Mouse (Mus musculus) hindbrain, embryonic 10.5 days (tissue): Measurements from ENCODE around the gene Borcs5. TPM values are rescaled to one million over a fixed set of nuclear protein-coding genes. Genes with fewer than 3 reads are reported as not detected.
"Not testable (repeated sequence)": the region's sequence is repeated elsewhere in the genome, so short reads cannot be mapped to it uniquely, and the experiment has no call there.

Source experiments
- DNase-seq: peaks from one replicate; pipeline ENCODE4 v3.0.0-alpha.2; 2017; ENCODE audit warnings: low spot score
- H3K27ac ChIP-seq: fragments of 300-500 bp; sonication (generic); 2 replicates; pipeline ENCODE4 v1.5.1; 2016; ENCODE audit warnings: mild to moderate bottlenecking, moderate library complexity
- H3K27me3 ChIP-seq: fragments of 300-500 bp; sonication (generic); 2 replicates; pipeline ENCODE4 v1.6.1; 2016; ENCODE audit warnings: mild to moderate bottlenecking; ENCODE audit not compliant: poor library complexity, insufficient read depth, severe bottlenecking
- H3K36me3 ChIP-seq: fragments of 300-500 bp; sonication (generic); 2 replicates; pipeline ENCODE4 v1.6.1; 2016; ENCODE audit warnings: mild to moderate bottlenecking, moderate library complexity
- H3K4me1 ChIP-seq: fragments of 300-500 bp; sonication (generic); replicated peaks from 2 replicates; pipeline ENCODE4 v1.6.1; 2016; ENCODE audit warnings: mild to moderate bottlenecking
- H3K4me3 ChIP-seq: fragments of 300-500 bp; sonication (generic); 2 replicates; pipeline ENCODE4 v1.5.1; 2016; ENCODE audit warnings: mild to moderate bottlenecking, moderate library complexity
- H3K9me3 ChIP-seq: fragments of 300-500 bp; sonication (generic); 2 replicates; pipeline ENCODE4 v1.6.1; 2016; ENCODE audit warnings: mild to moderate bottlenecking, moderate library complexity
- WGBS: fragments of 180-500 bp; shearing (Covaris S2); methylation state at CpG from one replicate; pipeline ENCODE4 v1.1.7; 2016; 5-methylcytosine and 5-hydroxymethylcytosine counted together
- polyA plus RNA-seq: library from polyadenylated mRNA; unstranded; fragments of >200 nt; fragmentation: Nextera tagmentation; extraction: Ambion mirVana; gene quantifications from 2 replicates; pipeline ENCODE4 v1.2.1, GENCODE M21; 2016

Gene Borcs5
- polyA plus RNA-seq, 1 experiment from 2014 or later: 28.7 TPM

GRCm38 (mm10) chr6:134664573-134664972, 25.3 kb downstream of the Borcs5 start:
- Histone ChIP-seq H3K27me3 (no peaks in the 10 kb centered on the region), H3K9me3 (no peaks in the 10 kb centered on the region), H3K36me3 (no peaks in the 10 kb centered on the region), H3K4me3 (no peak overlapping the region), H3K27ac (no peak overlapping the region), H3K4me1 (no peaks in the 10 kb centered on the region)
- DNase-seq: no peak
- 87% methylated on average over 5 of the region's 5 CpGs for WGBS

DNA sequence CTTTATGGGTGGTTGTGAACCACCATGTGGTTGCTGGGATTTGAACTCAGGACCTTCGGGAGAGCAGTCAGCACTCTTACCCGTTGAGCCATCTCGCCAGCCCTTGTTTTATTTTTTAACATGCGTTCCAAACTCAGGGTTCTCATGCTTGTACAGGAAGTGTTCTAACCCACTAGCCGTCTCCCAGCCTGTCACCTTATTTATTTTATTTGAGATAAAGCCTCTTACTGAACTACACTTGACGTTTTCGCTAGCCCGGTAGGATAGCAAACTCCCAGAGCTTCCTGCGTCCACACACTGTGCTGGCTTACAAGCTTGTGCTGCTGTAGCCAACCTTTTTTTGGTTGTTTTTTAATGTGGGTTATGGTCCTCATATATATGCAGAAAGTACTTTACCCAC, 26.5 kb downstream of the Borcs5 start:
- H3K4me3 ChIP-seq: no peak overlapping the region
- no peaks in the 10 kb centered on the region for H3K36me3 ChIP-seq
- no peaks in the 10 kb centered on the region for H3K9me3 ChIP-seq
- no peaks in the 10 kb centered on the region for H3K27me3 ChIP-seq
- no peak overlapping the region for H3K27ac ChIP-seq
- H3K4me1 ChIP-seq: no peaks in the 10 kb centered on the region
- DNase-seq: no peak
- WGBS: 85% methylated on average over 9 of the region's 9 CpGs

DNA sequence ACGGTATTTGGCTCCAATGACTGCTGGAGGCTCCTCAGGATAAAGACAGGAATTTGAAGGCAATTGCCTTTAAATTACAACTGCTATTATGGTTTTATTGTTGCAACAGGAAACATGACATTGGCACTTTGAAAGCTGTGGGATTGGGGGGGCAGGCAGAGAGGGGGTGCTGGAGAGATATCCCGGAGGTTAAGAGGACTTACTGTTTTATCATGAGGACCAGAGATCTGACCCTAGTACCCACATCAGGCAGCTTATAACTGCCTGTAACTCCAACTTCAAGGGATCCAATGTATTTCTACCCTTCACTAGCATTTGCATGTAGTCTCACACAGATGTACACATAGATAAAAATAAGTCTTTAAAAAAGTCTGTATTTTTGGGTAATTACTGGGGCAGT, 29.2 kb downstream of the Borcs5 start:
- H3K4me3 ChIP-seq: no peak overlapping the region
- WGBS: 89% methylated on average over 2 of the region's 2 CpGs
- H3K36me3 ChIP-seq: no peaks in the 10 kb centered on the region
- no peak overlapping the region for H3K27ac ChIP-seq
- no peaks in the 10 kb centered on the region for H3K9me3 ChIP-seq
- H3K4me1 ChIP-seq: peaks cover 7% of the 10 kb centered on the region; the same call in 1 of the 2 replicates
- no peaks in the 10 kb centered on the region for H3K27me3 ChIP-seq
- no peak for DNase-seq

DNA sequence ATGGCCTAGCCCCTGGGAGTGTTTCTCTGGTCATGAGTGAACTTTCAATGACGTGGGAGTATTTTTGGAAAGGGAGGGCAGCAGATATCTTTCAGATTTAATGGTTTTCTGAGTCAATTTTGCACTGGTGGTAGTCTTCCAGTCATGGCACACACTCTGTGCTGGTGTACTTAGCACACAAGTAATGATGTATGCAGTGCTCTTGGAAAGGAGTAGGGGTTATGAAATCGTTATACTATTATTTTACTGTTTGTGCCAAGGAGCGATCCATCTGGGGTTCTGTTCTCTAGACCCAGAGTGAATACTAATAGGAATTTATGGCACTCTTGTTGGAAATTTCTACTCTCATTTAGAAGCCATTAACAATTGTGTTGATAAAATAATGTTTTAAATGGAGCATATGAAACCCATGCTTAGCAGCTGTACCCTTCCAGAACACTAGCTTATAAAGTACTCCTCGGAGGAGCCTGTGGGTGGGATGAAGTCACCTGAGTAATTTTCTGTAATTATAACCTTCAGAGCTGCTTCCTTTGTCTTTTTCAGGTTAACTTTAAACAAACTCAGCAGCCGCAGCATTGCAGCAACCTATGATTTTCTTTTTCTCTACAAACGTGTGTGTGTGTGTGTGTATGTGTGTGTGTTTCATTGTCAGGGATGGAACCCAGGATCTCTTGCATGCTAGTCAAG, 30.0 kb downstream of the Borcs5 start:
- Histone ChIP-seq H3K27me3 (no peaks in the 10 kb centered on the region), H3K4me3 (no peak overlapping the region), H3K4me1 (peaks cover 7% of the 10 kb centered on the region; the same call in 1 of the 2 replicates), H3K9me3 (no peaks in the 10 kb centered on the region), H3K36me3 (no peaks in the 10 kb centered on the region), H3K27ac (no peak overlapping the region)
- 88% methylated on average over 6 of the region's 6 CpGs for WGBS
- DNase-seq: no peak

GRCm38 (mm10) chr6:134670881-134671411, 31.6 kb downstream of the Borcs5 start:
- no peak for DNase-seq
- 74% methylated on average over 4 of the region's 4 CpGs for WGBS
- Histone ChIP-seq H3K4me3 (no peak overlapping the region), H3K36me3 (no peaks in the 10 kb centered on the region), H3K9me3 (no peaks in the 10 kb centered on the region), H3K27me3 (no peaks in the 10 kb centered on the region), H3K4me1 (peaks cover 7% of the 10 kb centered on the region; the same call in 1 of the 2 replicates), H3K27ac (no peak overlapping the region)

DNA sequence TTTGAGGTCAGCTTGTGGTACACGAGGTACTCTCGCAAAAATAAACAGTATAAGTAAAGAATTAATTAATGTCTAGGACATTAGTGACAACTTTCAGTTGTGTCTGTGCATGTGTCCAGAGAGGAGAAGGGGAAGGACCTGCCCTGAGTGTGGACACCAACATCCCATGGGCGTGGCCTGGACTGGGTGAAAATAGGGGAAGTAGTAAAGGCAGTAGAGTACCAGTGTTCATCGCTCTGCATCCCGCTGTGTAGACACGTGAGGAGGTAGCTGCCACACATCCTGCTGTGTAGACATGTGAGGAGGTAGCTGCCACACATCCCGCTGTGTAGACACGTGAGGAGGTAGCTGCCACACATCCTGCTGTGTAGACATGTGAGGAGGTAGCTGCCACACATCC, 34.4 kb downstream of the Borcs5 start:
- not testable (repeated sequence) for H3K4me3 ChIP-seq, DNase-seq, H3K27ac ChIP-seq, H3K27me3 ChIP-seq, H3K4me1 ChIP-seq, H3K36me3 ChIP-seq, H3K9me3 ChIP-seq
- 88% methylated on average over 8 of the region's 8 CpGs for WGBS

DNA sequence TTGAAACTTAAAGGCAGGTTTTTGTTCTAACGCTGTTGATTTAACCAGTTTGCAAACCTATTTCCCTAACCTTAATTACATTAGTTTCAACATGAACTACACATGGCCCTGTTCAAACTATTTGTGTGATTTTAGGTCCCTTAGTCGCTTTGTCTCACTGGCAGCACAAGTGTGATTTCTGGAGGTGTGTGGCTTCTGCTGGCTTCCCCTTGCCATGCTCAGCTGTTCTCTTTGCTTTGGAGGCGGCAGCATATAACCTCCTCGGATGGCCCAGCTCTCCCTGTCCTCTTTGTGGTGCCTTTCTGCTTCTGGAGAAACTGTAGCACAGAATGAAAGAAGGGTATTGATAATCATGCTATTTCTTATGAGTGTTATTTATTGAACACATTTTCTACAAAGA, 38.2 kb downstream of the Borcs5 start:
- no peaks in the 10 kb centered on the region for H3K9me3 ChIP-seq
- 91% methylated on average over 4 of the region's 4 CpGs for WGBS
- no peaks in the 10 kb centered on the region for H3K4me1 ChIP-seq
- H3K4me3 ChIP-seq: no peak overlapping the region
- H3K27ac ChIP-seq: no peak overlapping the region
- H3K36me3 ChIP-seq: no peaks in the 10 kb centered on the region
- no peaks in the 10 kb centered on the region for H3K27me3 ChIP-seq
- no peak for DNase-seq

GRCm38 (mm10) chr6:134678037-134678436, 38.7 kb downstream of the Borcs5 start:
- no peak for DNase-seq
- Histone ChIP-seq H3K27ac (no peak overlapping the region), H3K9me3 (no peaks in the 10 kb centered on the region), H3K36me3 (no peaks in the 10 kb centered on the region), H3K4me3 (no peak overlapping the region), H3K4me1 (no peaks in the 10 kb centered on the region), H3K27me3 (no peaks in the 10 kb centered on the region)
- WGBS: 90% methylated on average over 3 of the region's 3 CpGs

DNA sequence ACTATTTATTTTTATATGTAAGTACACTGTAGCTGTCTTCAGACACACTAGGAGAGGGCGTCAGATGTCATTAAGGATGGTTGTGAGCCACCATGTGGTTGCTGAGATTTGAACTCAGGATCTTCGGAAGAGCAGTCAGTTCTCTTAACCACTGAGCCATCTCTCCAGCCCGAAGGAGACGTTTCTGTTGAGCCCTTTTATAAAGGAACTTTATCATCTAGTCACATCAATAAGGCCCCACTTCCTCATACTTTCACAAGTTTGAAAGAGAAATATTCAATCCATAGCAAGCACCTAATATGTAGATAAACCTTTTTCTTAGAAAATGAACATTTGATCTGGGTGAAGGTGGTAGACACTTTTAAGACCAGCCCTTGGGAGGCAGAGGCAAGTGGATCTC, 40.0 kb downstream of the Borcs5 start:
- not testable (repeated sequence) for H3K4me3 ChIP-seq, H3K9me3 ChIP-seq, DNase-seq, H3K4me1 ChIP-seq, H3K27ac ChIP-seq, H3K27me3 ChIP-seq, H3K36me3 ChIP-seq
- 91% methylated on average over 4 of the region's 4 CpGs for WGBS

DNA sequence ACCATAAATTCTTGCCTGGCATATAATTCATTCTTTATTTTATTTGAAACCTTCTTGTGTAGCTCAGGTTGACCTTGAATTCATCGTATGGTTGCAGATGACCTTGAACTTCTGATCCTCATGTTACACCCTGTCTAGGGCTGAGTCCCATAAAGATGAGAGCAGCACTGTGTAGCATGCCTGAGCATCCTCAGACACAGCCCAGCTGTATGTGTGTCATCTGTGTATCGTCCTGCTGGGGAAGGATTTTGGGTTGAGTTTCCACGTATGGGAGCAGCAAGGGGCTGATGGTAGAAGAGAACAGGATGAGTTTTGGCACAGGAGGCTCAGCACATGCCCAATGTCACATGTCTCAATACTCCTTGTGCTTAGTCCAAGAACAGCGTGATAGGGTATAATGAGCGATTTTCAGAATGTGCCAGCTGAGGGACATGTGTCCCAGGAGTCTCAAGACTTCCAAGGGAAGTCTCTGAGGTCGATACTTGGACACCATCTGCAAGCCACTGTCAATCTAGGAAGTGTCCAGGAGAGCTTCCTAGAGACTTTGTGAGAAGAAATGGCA, 45.1 kb downstream of the Borcs5 start:
- H3K9me3 ChIP-seq: no peaks in the 10 kb centered on the region
- no peaks in the 10 kb centered on the region for H3K27me3 ChIP-seq
- H3K27ac ChIP-seq: no peak overlapping the region
- no peak for DNase-seq
- WGBS: 86% methylated on average over 6 of the region's 6 CpGs
- H3K36me3 ChIP-seq: no peaks in the 10 kb centered on the region
- no peaks in the 10 kb centered on the region; the same call in 1 of the 2 replicates for H3K4me1 ChIP-seq
- no peak overlapping the region for H3K4me3 ChIP-seq

DNA sequence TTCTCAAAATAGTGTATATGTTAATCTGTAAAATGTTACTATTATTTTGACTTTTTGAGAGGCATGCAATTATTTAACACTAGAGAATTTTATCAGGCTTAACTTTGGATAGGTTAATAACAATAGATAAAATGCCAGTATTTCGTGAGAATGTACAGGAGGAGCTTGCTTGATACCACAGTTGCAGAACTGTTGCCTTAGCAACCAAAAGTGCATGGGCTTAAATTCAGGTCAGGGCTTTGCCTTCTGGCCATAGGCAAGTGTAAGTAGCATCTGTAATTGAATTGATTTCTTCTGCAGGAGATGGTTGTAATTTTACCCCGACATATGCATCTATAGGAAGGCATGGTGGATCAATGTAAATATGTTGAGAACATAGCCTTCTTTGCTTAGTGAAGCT, 45.7 kb downstream of the Borcs5 start:
- H3K27ac ChIP-seq: no peak overlapping the region
- H3K4me3 ChIP-seq: no peak overlapping the region
- H3K27me3 ChIP-seq: no peaks in the 10 kb centered on the region
- no peaks in the 10 kb centered on the region; the same call in 1 of the 2 replicates for H3K4me1 ChIP-seq
- no peak for DNase-seq
- no peaks in the 10 kb centered on the region for H3K9me3 ChIP-seq
- H3K36me3 ChIP-seq: no peaks in the 10 kb centered on the region
- 70% methylated on average over 2 of the region's 2 CpGs for WGBS

GRCm38 (mm10) chr6:134685515-134685914, 46.2 kb downstream of the Borcs5 start:
- 88% methylated on average over 6 of the region's 6 CpGs for WGBS
- no peak for DNase-seq
- Histone ChIP-seq H3K4me1 (no peaks in the 10 kb centered on the region; the same call in 1 of the 2 replicates), H3K27ac (no peak overlapping the region), H3K4me3 (no peak overlapping the region), H3K27me3 (no peaks in the 10 kb centered on the region), H3K9me3 (no peaks in the 10 kb centered on the region), H3K36me3 (no peaks in the 10 kb centered on the region)

- no peak overlapping the region for H3K27ac ChIP-seq
- WGBS: 90% methylated on average over 6 of the region's 6 CpGs
- no peaks in the 10 kb centered on the region for H3K27me3 ChIP-seq
- no peak overlapping the region for H3K4me3 ChIP-seq
- H3K4me1 ChIP-seq: no peaks in the 10 kb centered on the region
- no peaks in the 10 kb centered on the region for H3K36me3 ChIP-seq
- no peaks in the 10 kb centered on the region for H3K9me3 ChIP-seq
- no peak for DNase-seq
These were observed 55.2 kb downstream of the Borcs5 start for GRCm38 (mm10) chr6:134694498-134694897.
